27 mouse cellular contexts compared by ENCODE assay signal in genomic region chr5:116003154-116003553, GRCm38 (mm10). TPM values are rescaled to one million over a fixed set of nuclear protein-coding genes. Genes with fewer than 3 reads are reported as not detected.
DNase-seq lines count a peak whose midpoint lies in the region; ATAC-seq and TF ChIP-seq lines count a peak whose summit lies in the region.
"Had no signal": no experiment of that assay in that cellular context is flagged by ENCODE, and none has a peak within 500 bp of the region (broad histone marks: within the 10 kb centered on the region; RNA-seq: fewer than 3 reads in every experiment).

No protein-coding gene starts in this region.

- H3K4me1 ChIP-seq in bone marrow, adult 2 months (ENCODE audit: control insufficient read depth, insufficient read depth, low read length): peaks cover 4% of the 10 kb centered on the region
- H3K4me1 ChIP-seq in olfactory bulb, adult 2 months (ENCODE audit: control insufficient read depth, insufficient read depth, low read length): peaks cover 29% of the 10 kb centered on the region
- H3K4me1 ChIP-seq in forebrain, embryonic 15.5 days: no peaks in the 10 kb centered on the region

- TF ChIP-seq CTCF in bone marrow, adult 2 months (IDR thresholded peaks at IDR 0.05; ENCODE audit: control insufficient read depth, insufficient read depth, low read length): no peak
- TF ChIP-seq CTCF in olfactory bulb, adult 2 months (IDR thresholded peaks at IDR 0.05; ENCODE audit: insufficient read depth, low read depth, low read length): no peak
- no peak for TF ChIP-seq CTCF in left cerebral cortex, adult 2 months (IDR thresholded peaks at IDR 0.05)

- peak; percentile 76 for DNase-seq in adrenal gland, adult 8-10 months
- DNase-seq in adrenal gland, adult 18-20 months (ENCODE audit: low spot score in 2 of 2): no peak
- peak; percentile 66 for DNase-seq in NIH3T3 (ENCODE audit: low read depth)
- no peak for DNase-seq in left cerebral cortex, adult 2 months (ENCODE audit: extremely low spot score in 1 of 2, low spot score in 2 of 2)
- DNase-seq: cerebellum, adult 11-12 months; cerebellum, adult 9-11 months; gastrocnemius, adult 2 months; heart, postnatal 14 days; kidney, adult 11 months; left cerebral cortex, postnatal 4 days; liver, embryonic 13.5 days; lung, adult 2 months; lung, postnatal 14 days; thymus, adult 2 months; thymus, postnatal 36 days had no signal

- no peak overlapping the region for H3K4me2 ChIP-seq in forebrain, embryonic 15.5 days (replicated peaks)
- H3K4me2 ChIP-seq: liver, embryonic 13.5 days; midbrain, embryonic 11.5 days had no signal

- TF ChIP-seq POLR2A in bone marrow, adult 2 months (IDR thresholded peaks at IDR 0.05; ENCODE audit: borderline replicate concordance, control insufficient read depth, low read depth, low read length): no peak
- TF ChIP-seq POLR2A in olfactory bulb, adult 2 months (IDR thresholded peaks at IDR 0.05; ENCODE audit: insufficient read depth, low read depth, low read length): no peak

- peak overlapping the region; percentile 55 for H3K27ac ChIP-seq in bone marrow, adult 2 months (ENCODE audit: control insufficient read depth, insufficient read depth, low read depth, low read length, poor library complexity)
- peak overlapping the region; percentile 89 for H3K27ac ChIP-seq in olfactory bulb, adult 2 months (ENCODE audit: insufficient read depth, low read depth, low read length)
- no peak overlapping the region for H3K27ac ChIP-seq in forebrain, embryonic 15.5 days (replicated peaks)
- no peak overlapping the region for H3K27ac ChIP-seq in left cerebral cortex, adult 2 months
- H3K27ac ChIP-seq: gastrocnemius, adult 2 months; hindbrain, embryonic 10.5 days; liver, embryonic 13.5 days; neural tube, embryonic 12.5 days had no signal

- H3K4me3 ChIP-seq in bone marrow, adult 2 months (replicated peaks; ENCODE audit: control insufficient read depth, low read depth, low read length): no peak overlapping the region
- no peak overlapping the region for H3K4me3 ChIP-seq in olfactory bulb, adult 2 months (ENCODE audit: insufficient read depth, low read depth, low read length)
- H3K4me3 ChIP-seq in forebrain, embryonic 15.5 days: no peak overlapping the region
- H3K4me3 ChIP-seq in left cerebral cortex, adult 2 months: no peak overlapping the region
- H3K4me3 ChIP-seq: erythroblast, embryonic 14.5 days; gastrocnemius, adult 2 months; hindbrain, embryonic 10.5 days; hindbrain, embryonic 15.5 days; layer of hippocampus, adult 2 months; liver, embryonic 13.5 days; myocyte; neural tube, embryonic 12.5 days had no signal

- no peak for ATAC-seq in forebrain, embryonic 15.5 days (replicated peaks)
- ATAC-seq: activated CD4-positive, CD25-positive, alpha-beta regulatory T cell, adult 4 months; inflammation-experienced regulatory T-cells, adult 6 months had no signal

- intact Hi-C loops in left cerebral cortex, adult 2 months (cut with DNase I): no loop called here

- H3K9me3 ChIP-seq in forebrain, embryonic 15.5 days: no peaks in the 10 kb centered on the region
- H3K9me3 ChIP-seq: hindbrain, embryonic 10.5 days; hindbrain, embryonic 15.5 days; liver, embryonic 13.5 days; neural tube, embryonic 12.5 days had no signal

- no peak overlapping the region for H3K9ac ChIP-seq in forebrain, embryonic 15.5 days (replicated peaks)
- H3K9ac ChIP-seq: hindbrain, embryonic 15.5 days; liver, embryonic 13.5 days; neural tube, embryonic 12.5 days had no signal

- H3K27me3 ChIP-seq in forebrain, embryonic 15.5 days: no peaks in the 10 kb centered on the region
- H3K27me3 ChIP-seq: hindbrain, embryonic 15.5 days; liver, embryonic 13.5 days; neural tube, embryonic 12.5 days had no signal

- no peaks in the 10 kb centered on the region for H3K36me3 ChIP-seq in forebrain, embryonic 15.5 days
- H3K36me3 ChIP-seq: hindbrain, embryonic 15.5 days had no signal

- 50% methylated on average over 8 of the region's 8 CpGs for WGBS in bone marrow, adult 2 months
- 90% methylated on average over 8 of the region's 8 CpGs for WGBS in olfactory bulb, adult 2 months
- 87% methylated on average over 8 of the region's 8 CpGs for WGBS in forebrain, embryonic 15.5 days

RNA-seq across cellular contexts. Expression of gene Prkab1, which starts 21.2 kb away (rescaled TPM):
- total RNA-seq in adrenal gland, adult 8-10 months (2022): 100 to 1,000 TPM in 1 of 4 experiments, 10 to 100 TPM in 3; 56.6 to 107 (median 62.1) TPM
- 10 to 100 TPM; 48.3 to 85.0 TPM for total RNA-seq in adrenal gland, adult 18-20 months (2021)
- polyA plus RNA-seq in bone marrow, adult 2 months (2011; ENCODE audit: insufficient read depth, insufficient read length, low replicate concordance, missing spikeins): 43.5 and 64.1 TPM in 2 replicates
- not detected in 2 replicates for polyA plus RNA-seq in olfactory bulb, adult 2 months (2012; ENCODE audit: insufficient read depth, insufficient read length, low replicate concordance, missing spikeins)
- 52.3 and 53.9 TPM in 2 replicates for polyA plus RNA-seq in forebrain, embryonic 15.5 days (2015; fragmentation: Nextera tagmentation; extraction: Ambion mirVana)
- total RNA-seq in left cerebral cortex, adult 2 months (2021): 10 to 100 TPM; 24.1 to 29.5 TPM

Comparison
In these comparisons a context has a peak if more than half of its experiments do, and no peak if none do; other contexts are left out.
1. DNase-seq: peak in adrenal gland, adult 8-10 months (single experiment) and NIH3T3 (single experiment); none in adrenal gland, adult 18-20 months (0 of 2) and left cerebral cortex, adult 2 months (0 of 2).
2. H3K27ac ChIP-seq: peak in bone marrow, adult 2 months (single experiment) and olfactory bulb, adult 2 months (single experiment); none in forebrain, embryonic 15.5 days (single experiment) and left cerebral cortex, adult 2 months (single experiment).